Mouse (Mus musculus) cortical plate, adult 2 months (tissue): Measurements from ENCODE around the gene F11.

ENCODE experiments used
- CTCF ChIP-seq: fragments of 200-500 bp; IDR thresholded peaks from 2 replicates; pipeline ENCODE4 v1.5.1; 2011; ENCODE audit warnings: mild to moderate bottlenecking, control low read depth, low read length; ENCODE audit not compliant: insufficient read depth; ENCODE audit errors: extremely low read depth
- POLR2A ChIP-seq: fragments of 200-500 bp; IDR thresholded peaks from 2 replicates; pipeline ENCODE4 v1.6.1; 2011; ENCODE audit warnings: mild to moderate bottlenecking, low read length, control low read depth; ENCODE audit not compliant: insufficient read depth; ENCODE audit errors: extremely low read depth

DNA sequence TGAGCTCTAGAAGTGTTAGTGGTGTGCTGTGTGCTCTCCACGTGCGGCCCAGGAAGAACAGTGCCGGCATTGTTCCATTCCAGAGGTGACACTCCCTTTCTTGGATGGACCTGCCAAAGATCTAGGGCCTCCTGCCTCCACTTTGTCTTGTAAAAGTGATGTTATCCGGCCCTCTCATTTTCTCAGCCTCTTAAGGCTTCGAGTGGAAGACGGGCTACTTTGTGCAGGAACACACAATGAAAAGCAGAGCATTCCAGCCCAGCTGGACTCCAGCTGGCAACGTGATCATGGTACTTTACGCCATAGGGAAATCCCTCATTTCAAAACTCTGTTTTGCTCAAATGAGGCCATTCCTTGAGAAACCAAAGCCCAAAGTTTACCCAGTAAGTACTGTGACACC is 5.2 kb upstream of the F11 start:
- TF ChIP-seq POLR2A (no peak), CTCF (no peak)
